Mouse (Mus musculus): ENCODE measurements around the gene Efcab14. TPM values are rescaled to one million over a fixed set of nuclear protein-coding genes. Genes with fewer than 3 reads are reported as not detected.

The Efcab14 gene
- polyA plus RNA-seq, 1 experiment, result 33.9 TPM

DNA sequence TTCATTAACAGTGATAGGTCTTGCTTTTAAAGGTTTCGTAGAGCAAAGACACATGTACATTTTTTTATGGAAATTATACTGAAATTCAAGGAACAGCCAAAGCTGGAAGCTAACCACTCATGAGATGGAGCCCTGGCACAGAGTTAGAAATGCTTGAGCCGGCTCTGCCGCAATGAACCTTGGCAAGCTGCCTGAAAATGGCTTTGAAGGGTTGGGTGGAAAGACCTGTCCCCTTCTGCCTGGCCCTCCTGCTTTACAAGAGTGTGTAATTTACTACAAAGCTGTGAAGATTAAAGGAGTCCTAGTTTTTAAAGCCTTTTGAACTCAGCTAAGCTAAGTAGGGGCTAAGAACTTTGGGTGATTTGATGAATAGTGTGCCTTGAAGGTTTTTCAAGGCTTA is 23.7 kb downstream of the Efcab14 start:
- H3K36me3 ChIP-seq (ENCODE audit: control insufficient read depth, insufficient read depth, low read length, poor library complexity, severe bottlenecking), result peaks cover 2% of the 10 kb centered on the region

DNA sequence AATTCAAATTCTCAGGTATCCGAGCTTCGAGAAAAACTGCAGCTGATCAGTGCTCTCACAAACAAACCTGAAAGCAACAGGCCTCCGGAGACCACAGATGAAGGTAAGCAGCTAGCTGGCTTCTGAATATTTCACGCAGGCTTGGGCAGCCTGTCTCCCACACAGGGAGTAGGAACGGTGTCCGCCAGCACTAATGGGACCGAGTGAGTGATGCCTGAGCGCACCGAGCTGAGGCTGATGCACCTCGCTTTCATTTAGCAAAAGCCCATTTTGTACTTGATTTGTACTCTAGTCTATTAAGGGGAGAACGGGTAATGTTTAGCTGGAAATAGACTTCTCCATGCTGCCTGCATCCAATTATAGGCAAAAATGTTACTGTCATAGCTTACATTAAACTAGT is 27.0 kb downstream of the Efcab14 start:
- no peaks in the 10 kb centered on the region for H3K4me1 ChIP-seq (ENCODE audit: control insufficient read depth, insufficient read depth, low read length)
- H3K36me3 ChIP-seq (ENCODE audit: control insufficient read depth, insufficient read depth, low read length, poor library complexity, severe bottlenecking), result peaks cover 14% of the 10 kb centered on the region
- no peak overlapping the region for H3K4me3 ChIP-seq (ENCODE audit: low read depth, low read length)
- no peaks in the 10 kb centered on the region for H3K9me3 ChIP-seq (replicated peaks; ENCODE audit: control insufficient read depth, insufficient read depth, low read length, poor library complexity, severe bottlenecking)
- H3K27ac ChIP-seq (ENCODE audit: insufficient read depth, low read length), result no peak overlapping the region
- no peak overlapping the region for H3K9ac ChIP-seq (ENCODE audit: low read depth, poor library complexity, severe bottlenecking)
- TF ChIP-seq EP300 (IDR thresholded peaks at IDR 0.05; ENCODE audit: insufficient read depth, low read depth, low read length) (no peak), POLR2A (IDR thresholded peaks at IDR 0.05; ENCODE audit: insufficient read depth, low read length) (no peak), CTCF (IDR thresholded peaks at IDR 0.05; ENCODE audit: low read depth, low read length) (no peak)
- no peaks in the 10 kb centered on the region for H3K27me3 ChIP-seq (ENCODE audit: control insufficient read depth, insufficient read depth, low read length, poor library complexity, severe bottlenecking)

More for the DNA sequence above, 23.7 kb downstream of the Efcab14 start:
- H3K4me1 ChIP-seq (ENCODE audit: control insufficient read depth, insufficient read depth, low read length), result no peaks in the 10 kb centered on the region
- H3K4me3 ChIP-seq (ENCODE audit: low read depth, low read length), result no peak overlapping the region
- no peak overlapping the region for H3K27ac ChIP-seq (ENCODE audit: insufficient read depth, low read length)
- no peaks in the 10 kb centered on the region for H3K27me3 ChIP-seq (ENCODE audit: control insufficient read depth, insufficient read depth, low read length, poor library complexity, severe bottlenecking)
- H3K9ac ChIP-seq (ENCODE audit: low read depth, poor library complexity, severe bottlenecking), result no peak overlapping the region
- no peak for TF ChIP-seq EP300 (IDR thresholded peaks at IDR 0.05; ENCODE audit: insufficient read depth, low read depth, low read length)
- TF ChIP-seq CTCF (IDR thresholded peaks at IDR 0.05; ENCODE audit: low read depth, low read length), result no peak
- TF ChIP-seq POLR2A (IDR thresholded peaks at IDR 0.05; ENCODE audit: insufficient read depth, low read length), result no peak
- no peaks in the 10 kb centered on the region for H3K9me3 ChIP-seq (replicated peaks; ENCODE audit: control insufficient read depth, insufficient read depth, low read length, poor library complexity, severe bottlenecking)

DNA sequence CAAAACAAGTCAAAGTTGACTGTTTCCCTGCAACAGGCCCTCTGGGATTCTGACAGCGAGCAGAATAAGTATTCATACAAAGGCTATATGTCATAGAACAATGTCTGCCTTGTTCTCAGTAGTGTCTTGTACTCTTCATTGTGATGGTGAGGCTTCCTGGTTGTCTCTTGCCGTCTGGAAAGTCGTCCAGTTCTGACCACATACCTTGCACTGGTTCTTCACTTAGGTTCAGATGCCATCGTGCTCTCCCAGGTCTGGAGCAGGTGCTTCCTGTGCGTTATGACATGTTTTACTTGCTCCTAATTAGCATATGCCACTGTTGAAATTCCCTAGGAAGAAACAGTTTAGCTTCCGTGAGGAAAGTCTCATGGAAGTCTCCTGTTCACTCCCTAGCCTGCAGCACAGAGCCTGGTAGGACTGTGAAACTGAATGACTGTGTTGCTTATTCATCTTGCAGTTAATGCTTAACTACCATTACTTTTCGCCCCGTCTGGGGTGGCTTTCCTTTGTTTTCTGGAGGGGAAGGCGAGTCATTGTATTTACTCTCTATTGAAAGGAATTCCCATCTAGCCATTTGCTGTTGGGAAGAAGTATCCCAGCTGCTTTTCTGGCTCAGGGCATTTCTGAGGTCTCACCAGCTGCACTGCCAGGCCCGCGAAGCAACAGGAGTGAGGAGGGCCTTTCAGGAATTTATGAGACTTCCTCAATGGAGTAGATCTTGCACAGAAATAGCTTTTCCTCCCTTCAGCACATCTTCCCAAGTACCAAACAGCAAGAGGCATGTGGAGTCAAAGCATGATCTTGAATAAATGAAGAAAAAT is 30.3 kb downstream of the Efcab14 start:
- H3K27ac ChIP-seq (ENCODE audit: insufficient read depth, low read length), result no peak overlapping the region
- H3K9me3 ChIP-seq (replicated peaks; ENCODE audit: control insufficient read depth, insufficient read depth, low read length, poor library complexity, severe bottlenecking), result no peaks in the 10 kb centered on the region
- H3K27me3 ChIP-seq (ENCODE audit: control insufficient read depth, insufficient read depth, low read length, poor library complexity, severe bottlenecking), result no peaks in the 10 kb centered on the region
- H3K4me3 ChIP-seq (ENCODE audit: low read depth, low read length), result no peak overlapping the region
- no peak overlapping the region for H3K9ac ChIP-seq (ENCODE audit: low read depth, poor library complexity, severe bottlenecking)
- no peaks in the 10 kb centered on the region for H3K4me1 ChIP-seq (ENCODE audit: control insufficient read depth, insufficient read depth, low read length)
- no peak for TF ChIP-seq EP300 (IDR thresholded peaks at IDR 0.05; ENCODE audit: insufficient read depth, low read depth, low read length)
- TF ChIP-seq CTCF (IDR thresholded peaks at IDR 0.05; ENCODE audit: low read depth, low read length), result no peak
- no peak for TF ChIP-seq POLR2A (IDR thresholded peaks at IDR 0.05; ENCODE audit: insufficient read depth, low read length)
- peaks cover 16% of the 10 kb centered on the region for H3K36me3 ChIP-seq (ENCODE audit: control insufficient read depth, insufficient read depth, low read length, poor library complexity, severe bottlenecking)

DNA sequence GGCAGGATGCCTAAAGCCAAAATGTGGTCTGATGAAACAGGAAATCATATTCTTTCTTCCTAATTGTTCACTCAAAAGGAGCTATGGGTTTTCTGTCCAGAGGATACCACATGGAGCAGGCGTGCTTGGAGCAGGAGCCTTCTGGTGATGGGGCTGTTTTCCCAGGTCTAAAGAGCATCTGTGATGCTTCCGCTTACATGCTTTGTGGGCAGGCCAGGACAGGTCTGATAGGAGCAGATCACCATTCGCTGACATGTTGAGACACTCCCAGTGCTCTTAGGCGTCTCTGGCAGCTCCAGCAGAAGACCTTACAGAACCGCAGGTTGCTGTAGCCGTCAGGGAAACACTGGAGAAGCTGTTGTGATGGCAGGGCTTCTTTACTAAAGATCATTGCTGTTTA is 37.5 kb downstream of the Efcab14 start:
- Histone ChIP-seq H3K4me1 (ENCODE audit: control insufficient read depth, insufficient read depth, low read length) (no peaks in the 10 kb centered on the region), H3K9ac (ENCODE audit: low read depth, poor library complexity, severe bottlenecking) (no peak overlapping the region), H3K36me3 (ENCODE audit: control insufficient read depth, insufficient read depth, low read length, poor library complexity, severe bottlenecking) (peaks cover 7% of the 10 kb centered on the region; the same call in 1 of the 2 replicates), H3K9me3 (replicated peaks; ENCODE audit: control insufficient read depth, insufficient read depth, low read length, poor library complexity, severe bottlenecking) (no peaks in the 10 kb centered on the region), H3K27ac (ENCODE audit: insufficient read depth, low read length) (no peak overlapping the region), H3K27me3 (ENCODE audit: control insufficient read depth, insufficient read depth, low read length, poor library complexity, severe bottlenecking) (no peaks in the 10 kb centered on the region), H3K4me3 (ENCODE audit: low read depth, low read length) (no peak overlapping the region)
- TF ChIP-seq CTCF (IDR thresholded peaks at IDR 0.05; ENCODE audit: low read depth, low read length), result no peak
- no peak for TF ChIP-seq POLR2A (IDR thresholded peaks at IDR 0.05; ENCODE audit: insufficient read depth, low read length)
- no peak for TF ChIP-seq EP300 (IDR thresholded peaks at IDR 0.05; ENCODE audit: insufficient read depth, low read depth, low read length)

DNA sequence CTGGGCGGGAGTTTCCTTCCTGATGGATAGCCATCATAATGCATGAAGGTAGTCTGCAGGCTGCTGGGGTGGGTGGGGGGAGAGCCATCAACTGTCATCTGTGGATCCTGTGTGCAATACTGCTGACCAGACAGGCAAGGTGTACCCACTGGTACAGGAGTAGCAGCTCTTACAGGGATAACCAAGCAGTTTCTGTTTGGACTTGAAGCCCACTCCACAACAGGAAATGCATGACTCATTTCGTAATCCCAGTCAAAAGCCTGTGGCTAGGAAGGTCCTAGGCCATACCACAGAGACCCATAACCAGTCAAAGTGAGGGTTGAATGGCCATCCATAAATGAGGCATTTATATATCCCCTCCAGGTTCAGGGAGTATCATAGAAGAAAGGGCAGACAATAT is 40.1 kb downstream of the Efcab14 start:
- no peak for TF ChIP-seq POLR2A (IDR thresholded peaks at IDR 0.05; ENCODE audit: insufficient read depth, low read length)
- TF ChIP-seq EP300 (IDR thresholded peaks at IDR 0.05; ENCODE audit: insufficient read depth, low read depth, low read length), result no peak
- no peak for TF ChIP-seq CTCF (IDR thresholded peaks at IDR 0.05; ENCODE audit: low read depth, low read length)
- no peaks in the 10 kb centered on the region for H3K4me1 ChIP-seq (ENCODE audit: control insufficient read depth, insufficient read depth, low read length)
- H3K36me3 ChIP-seq (ENCODE audit: control insufficient read depth, insufficient read depth, low read length, poor library complexity, severe bottlenecking), result peaks cover 4% of the 10 kb centered on the region; the same call in 1 of the 2 replicates
- no peaks in the 10 kb centered on the region for H3K27me3 ChIP-seq (ENCODE audit: control insufficient read depth, insufficient read depth, low read length, poor library complexity, severe bottlenecking)
- H3K27ac ChIP-seq (ENCODE audit: insufficient read depth, low read length), result no peak overlapping the region
- H3K4me3 ChIP-seq (ENCODE audit: low read depth, low read length), result no peak overlapping the region
- H3K9me3 ChIP-seq (replicated peaks; ENCODE audit: control insufficient read depth, insufficient read depth, low read length, poor library complexity, severe bottlenecking), result no peaks in the 10 kb centered on the region
- H3K9ac ChIP-seq (ENCODE audit: low read depth, poor library complexity, severe bottlenecking), result no peak overlapping the region

DNA sequence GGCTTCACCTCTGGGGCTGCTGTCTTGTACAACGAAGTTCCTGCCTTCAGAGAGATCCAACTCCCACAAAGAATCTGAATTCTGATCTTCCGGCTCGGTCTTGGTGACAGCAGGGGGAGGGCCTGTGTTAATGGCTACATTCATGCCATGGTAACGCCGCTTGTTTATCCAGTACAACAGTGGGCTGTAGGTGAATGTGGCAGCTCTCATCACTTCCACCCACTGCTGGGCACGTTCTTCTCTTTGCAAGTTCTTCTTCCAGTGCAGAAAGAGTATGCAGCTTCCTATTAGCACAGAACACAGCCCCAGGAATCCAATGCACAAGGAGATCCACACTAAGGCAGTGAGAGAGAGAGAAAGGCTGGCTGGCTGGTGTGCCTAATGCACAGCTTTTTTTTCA is 42.7 kb downstream of the Efcab14 start:
- Histone ChIP-seq H3K27ac (ENCODE audit: insufficient read depth, low read length) (no peak overlapping the region), H3K9ac (ENCODE audit: low read depth, poor library complexity, severe bottlenecking) (no peak overlapping the region), H3K4me3 (ENCODE audit: low read depth, low read length) (no peak overlapping the region), H3K27me3 (ENCODE audit: control insufficient read depth, insufficient read depth, low read length, poor library complexity, severe bottlenecking) (no peaks in the 10 kb centered on the region), H3K9me3 (replicated peaks; ENCODE audit: control insufficient read depth, insufficient read depth, low read length, poor library complexity, severe bottlenecking) (no peaks in the 10 kb centered on the region), H3K36me3 (ENCODE audit: control insufficient read depth, insufficient read depth, low read length, poor library complexity, severe bottlenecking) (no peaks in the 10 kb centered on the region), H3K4me1 (ENCODE audit: control insufficient read depth, insufficient read depth, low read length) (peaks cover 2% of the 10 kb centered on the region)
- TF ChIP-seq CTCF (IDR thresholded peaks at IDR 0.05; ENCODE audit: low read depth, low read length), result no peak
- TF ChIP-seq EP300 (IDR thresholded peaks at IDR 0.05; ENCODE audit: insufficient read depth, low read depth, low read length), result no peak
